Mouse (Mus musculus) bone marrow, adult 2 months (tissue): Measurements from ENCODE around the gene Msto1.
"Not testable (repeated sequence)": the region's sequence is repeated elsewhere in the genome, so short reads cannot be mapped to it uniquely, and the experiment has no call there.

Experiments used
- CTCF ChIP-seq: fragments of 200-500 bp; IDR thresholded peaks from 2 replicates; pipeline ENCODE4 v1.5.1; 2011; ENCODE audit warnings: low read length, control low read depth; ENCODE audit not compliant: control insufficient read depth, insufficient read depth
- POLR2A ChIP-seq: fragments of 200-500 bp; IDR thresholded peaks from 2 replicates; pipeline ENCODE4 v1.6.1; 2011; ENCODE audit warnings: low read depth, mild to moderate bottlenecking, control low read depth, low read length, borderline replicate concordance; ENCODE audit not compliant: control insufficient read depth

- not testable (repeated sequence) for TF ChIP-seq CTCF, POLR2A
Observed at GRCm38 (mm10) chr3:88963211-88963610, 49.4 kb upstream of the Msto1 start.
